Mouse (Mus musculus): ENCODE measurements at regions not wholly inside any gene's neighbourhood (a gene's known extent, or its start where the extent isn't known, plus 50 kb on each side); places are given as distances from the start of the nearest gene placed in this dataset.

DNA sequence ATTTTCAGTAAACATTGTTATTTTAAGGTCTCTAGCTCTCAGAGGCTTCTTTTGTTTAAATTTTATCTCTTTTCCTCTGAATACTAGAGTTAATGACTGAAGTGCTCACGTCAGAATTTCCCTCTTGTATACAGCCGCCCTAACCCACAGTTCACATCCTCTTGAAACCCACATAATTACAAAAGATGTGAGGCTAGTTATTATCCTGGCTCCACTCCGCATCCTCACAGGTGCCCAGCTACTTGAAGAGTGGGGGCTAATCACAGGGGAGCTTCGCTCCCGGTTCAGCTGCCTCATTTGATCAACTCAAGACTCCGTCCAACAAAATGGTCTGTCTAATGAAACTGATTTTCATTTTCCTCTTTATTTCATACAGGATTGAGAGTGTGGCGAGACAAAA, 499.6 kb upstream of the Fam92a start:
- H3K9me3 ChIP-seq (replicated peaks): no peaks in the 10 kb centered on the region
- H3K27me3 ChIP-seq (ENCODE audit: insufficient read depth, low read length): no peaks in the 10 kb centered on the region
- DNase-seq (ENCODE audit: low spot score) (no peak), ATAC-seq (ENCODE audit: extremely low read depth, insufficient number of reproducible peaks, low FRiP score, poor library complexity, severe bottlenecking) (no peak)
- H3K4me3 ChIP-seq (ENCODE audit: low read depth, low read length): no peak overlapping the region
- H3K4me1 ChIP-seq (ENCODE audit: insufficient read depth, low read depth, low read length): no peaks in the 10 kb centered on the region
- no peaks in the 10 kb centered on the region for H3K36me3 ChIP-seq (replicated peaks)
- TF ChIP-seq POLR2AphosphoS5 (IDR thresholded peaks at IDR 0.05; ENCODE audit: insufficient replicate concordance, low read depth, low read length): no peak
- no peak for TF ChIP-seq TAL1 (conservative IDR thresholded peaks at IDR 0.05; ENCODE audit: low read depth, low read length)
- no peak for TF ChIP-seq CTCF (IDR thresholded peaks at IDR 0.05; ENCODE audit: low read depth, low read length)
- TF ChIP-seq GATA2 (IDR thresholded peaks at IDR 0.05; ENCODE audit: borderline replicate concordance, low read depth, low read length): no peak
- TF ChIP-seq GATA1 (IDR thresholded peaks at IDR 0.05; ENCODE audit: borderline replicate concordance, low read length): no peak

GRCm38 (mm10) chr4:12663176-12663575, 491.4 kb upstream of the Fam92a start:
- TF ChIP-seq TAL1 (conservative IDR thresholded peaks at IDR 0.05; ENCODE audit: low read depth, low read length) (no peak), POLR2AphosphoS5 (IDR thresholded peaks at IDR 0.05; ENCODE audit: insufficient replicate concordance, low read depth, low read length) (no peak), GATA1 (IDR thresholded peaks at IDR 0.05; ENCODE audit: borderline replicate concordance, low read length) (no peak), CTCF (IDR thresholded peaks at IDR 0.05; ENCODE audit: low read depth, low read length) (no peak), GATA2 (IDR thresholded peaks at IDR 0.05; ENCODE audit: borderline replicate concordance, low read depth, low read length) (no peak)
- no peaks in the 10 kb centered on the region for H3K36me3 ChIP-seq (replicated peaks)
- no peak for DNase-seq (ENCODE audit: low spot score)
- H3K4me1 ChIP-seq (ENCODE audit: insufficient read depth, low read depth, low read length): no peaks in the 10 kb centered on the region
- H3K4me3 ChIP-seq (ENCODE audit: low read depth, low read length): no peak overlapping the region
- H3K9me3 ChIP-seq (replicated peaks): no peaks in the 10 kb centered on the region
- H3K27me3 ChIP-seq (ENCODE audit: insufficient read depth, low read length): no peaks in the 10 kb centered on the region
- ATAC-seq (ENCODE audit: extremely low read depth, insufficient number of reproducible peaks, low FRiP score, poor library complexity, severe bottlenecking): no peak

DNA sequence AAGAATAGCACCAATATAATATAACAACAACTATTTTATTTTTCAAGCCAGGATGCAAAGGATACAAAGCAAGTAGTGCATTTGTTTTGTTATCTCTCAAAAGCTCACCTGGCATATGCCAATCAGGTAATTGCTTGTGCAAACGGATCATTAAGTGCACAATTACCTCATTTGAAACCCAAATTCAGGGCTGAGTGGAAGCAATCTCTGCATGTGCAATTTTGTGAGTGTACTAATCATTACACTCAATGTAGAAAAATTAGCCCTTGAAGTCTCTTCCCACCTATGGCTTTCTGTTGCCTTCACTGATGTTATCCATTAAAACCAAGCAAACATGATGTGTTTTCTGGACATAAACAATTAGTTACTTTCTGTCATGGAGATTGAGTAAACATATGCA, 490.9 kb upstream of the Fam92a start:
- Histone ChIP-seq H3K9me3 (replicated peaks) (no peaks in the 10 kb centered on the region), H3K4me1 (ENCODE audit: insufficient read depth, low read depth, low read length) (no peaks in the 10 kb centered on the region), H3K27me3 (ENCODE audit: insufficient read depth, low read length) (no peaks in the 10 kb centered on the region), H3K4me3 (ENCODE audit: low read depth, low read length) (no peak overlapping the region), H3K36me3 (replicated peaks) (no peaks in the 10 kb centered on the region)
- no peak for ATAC-seq (ENCODE audit: extremely low read depth, insufficient number of reproducible peaks, low FRiP score, poor library complexity, severe bottlenecking)
- no peak for DNase-seq (ENCODE audit: low spot score)
- TF ChIP-seq CTCF (IDR thresholded peaks at IDR 0.05; ENCODE audit: low read depth, low read length): no peak
- TF ChIP-seq GATA2 (IDR thresholded peaks at IDR 0.05; ENCODE audit: borderline replicate concordance, low read depth, low read length): no peak
- no peak for TF ChIP-seq POLR2AphosphoS5 (IDR thresholded peaks at IDR 0.05; ENCODE audit: insufficient replicate concordance, low read depth, low read length)
- TF ChIP-seq GATA1 (IDR thresholded peaks at IDR 0.05; ENCODE audit: borderline replicate concordance, low read length): no peak

DNA sequence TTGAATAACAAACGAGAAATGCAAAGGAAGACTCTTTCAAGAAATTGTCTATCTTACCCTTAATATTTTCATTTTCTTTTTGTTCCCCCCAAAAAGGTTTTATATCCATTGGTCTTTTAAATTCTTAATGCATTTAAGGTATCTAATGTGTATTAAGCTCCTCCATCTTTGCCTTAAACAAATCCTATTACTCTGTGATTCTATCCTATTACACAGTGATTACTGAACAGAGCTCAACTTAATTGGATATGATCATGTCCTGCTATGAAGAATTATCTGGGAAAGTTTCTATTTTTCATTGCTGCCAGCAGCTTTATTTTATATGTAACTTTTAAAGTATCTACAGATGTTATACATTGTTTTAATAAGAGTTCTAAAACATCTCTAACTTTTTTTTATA, 487.3 kb upstream of the Fam92a start:
- TF ChIP-seq CTCF (IDR thresholded peaks at IDR 0.05; ENCODE audit: low read depth, low read length) (no peak), POLR2AphosphoS5 (IDR thresholded peaks at IDR 0.05; ENCODE audit: insufficient replicate concordance, low read depth, low read length) (no peak), GATA1 (IDR thresholded peaks at IDR 0.05; ENCODE audit: borderline replicate concordance, low read length) (no peak), TAL1 (conservative IDR thresholded peaks at IDR 0.05; ENCODE audit: low read depth, low read length) (no peak), GATA2 (IDR thresholded peaks at IDR 0.05; ENCODE audit: borderline replicate concordance, low read depth, low read length) (no peak)
- DNase-seq (ENCODE audit: low spot score) (no peak), ATAC-seq (ENCODE audit: extremely low read depth, insufficient number of reproducible peaks, low FRiP score, poor library complexity, severe bottlenecking) (no peak)
- H3K9me3 ChIP-seq (replicated peaks): no peaks in the 10 kb centered on the region
- no peaks in the 10 kb centered on the region for H3K36me3 ChIP-seq (replicated peaks)
- H3K27me3 ChIP-seq (ENCODE audit: insufficient read depth, low read length): no peaks in the 10 kb centered on the region
- no peak overlapping the region for H3K4me3 ChIP-seq (ENCODE audit: low read depth, low read length)
- H3K4me1 ChIP-seq (ENCODE audit: insufficient read depth, low read depth, low read length): no peaks in the 10 kb centered on the region

DNA sequence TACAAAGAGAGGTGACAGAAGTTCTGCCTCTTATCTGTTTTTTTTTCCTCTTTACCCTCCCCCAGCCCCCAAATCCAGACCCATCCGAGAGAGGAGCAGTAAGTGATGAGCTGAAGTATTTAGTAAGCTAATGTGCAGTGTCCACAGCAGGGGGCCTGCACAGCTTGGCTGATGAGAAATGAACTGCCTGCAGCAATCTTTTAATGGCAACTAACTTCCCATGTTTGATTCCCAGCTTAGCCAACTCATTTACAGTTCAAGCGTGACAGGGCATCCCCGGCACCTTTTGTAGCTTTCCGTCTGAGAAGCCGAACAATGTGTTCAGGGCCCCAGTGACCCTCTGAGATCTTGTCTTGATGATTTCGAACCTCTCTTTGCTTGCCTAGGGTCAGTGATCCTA, 486.8 kb upstream of the Fam92a start:
- TF ChIP-seq GATA2 (IDR thresholded peaks at IDR 0.05; ENCODE audit: borderline replicate concordance, low read depth, low read length) (no peak), CTCF (IDR thresholded peaks at IDR 0.05; ENCODE audit: low read depth, low read length) (no peak), POLR2AphosphoS5 (IDR thresholded peaks at IDR 0.05; ENCODE audit: insufficient replicate concordance, low read depth, low read length) (no peak), GATA1 (IDR thresholded peaks at IDR 0.05; ENCODE audit: borderline replicate concordance, low read length) (no peak), TAL1 (conservative IDR thresholded peaks at IDR 0.05; ENCODE audit: low read depth, low read length) (no peak)
- ATAC-seq (ENCODE audit: extremely low read depth, insufficient number of reproducible peaks, low FRiP score, poor library complexity, severe bottlenecking): no peak
- H3K36me3 ChIP-seq (replicated peaks): no peaks in the 10 kb centered on the region
- DNase-seq (ENCODE audit: low spot score): no peak
- H3K9me3 ChIP-seq (replicated peaks): no peaks in the 10 kb centered on the region
- no peaks in the 10 kb centered on the region for H3K27me3 ChIP-seq (ENCODE audit: insufficient read depth, low read length)
- H3K4me3 ChIP-seq (ENCODE audit: low read depth, low read length): no peak overlapping the region
- no peaks in the 10 kb centered on the region for H3K4me1 ChIP-seq (ENCODE audit: insufficient read depth, low read depth, low read length)

GRCm38 (mm10) chr4:12657820-12658219, 486.0 kb upstream of the Fam92a start:
- Histone ChIP-seq H3K4me1 (ENCODE audit: insufficient read depth, low read depth, low read length) (no peaks in the 10 kb centered on the region), H3K27me3 (ENCODE audit: insufficient read depth, low read length) (no peaks in the 10 kb centered on the region), H3K36me3 (replicated peaks) (no peaks in the 10 kb centered on the region), H3K9me3 (replicated peaks) (no peaks in the 10 kb centered on the region), H3K4me3 (ENCODE audit: low read depth, low read length) (no peak overlapping the region)
- DNase-seq (ENCODE audit: low spot score) (no peak), ATAC-seq (ENCODE audit: extremely low read depth, insufficient number of reproducible peaks, low FRiP score, poor library complexity, severe bottlenecking) (no peak)
- no peak for TF ChIP-seq POLR2AphosphoS5 (IDR thresholded peaks at IDR 0.05; ENCODE audit: insufficient replicate concordance, low read depth, low read length)
- TF ChIP-seq GATA1 (IDR thresholded peaks at IDR 0.05; ENCODE audit: borderline replicate concordance, low read length): no peak
- TF ChIP-seq GATA2 (IDR thresholded peaks at IDR 0.05; ENCODE audit: borderline replicate concordance, low read depth, low read length): no peak
- no peak for TF ChIP-seq TAL1 (conservative IDR thresholded peaks at IDR 0.05; ENCODE audit: low read depth, low read length)
- TF ChIP-seq CTCF (IDR thresholded peaks at IDR 0.05; ENCODE audit: low read depth, low read length): no peak
